Mouse (Mus musculus): ENCODE data around the gene Arhgef6. TPM values are rescaled to one million over a fixed set of nuclear protein-coding genes. Genes with fewer than 3 reads are reported as not detected.

Gene Arhgef6
- polyA plus RNA-seq, 1 experiment from 2014 or later = 3.9 TPM

DNA sequence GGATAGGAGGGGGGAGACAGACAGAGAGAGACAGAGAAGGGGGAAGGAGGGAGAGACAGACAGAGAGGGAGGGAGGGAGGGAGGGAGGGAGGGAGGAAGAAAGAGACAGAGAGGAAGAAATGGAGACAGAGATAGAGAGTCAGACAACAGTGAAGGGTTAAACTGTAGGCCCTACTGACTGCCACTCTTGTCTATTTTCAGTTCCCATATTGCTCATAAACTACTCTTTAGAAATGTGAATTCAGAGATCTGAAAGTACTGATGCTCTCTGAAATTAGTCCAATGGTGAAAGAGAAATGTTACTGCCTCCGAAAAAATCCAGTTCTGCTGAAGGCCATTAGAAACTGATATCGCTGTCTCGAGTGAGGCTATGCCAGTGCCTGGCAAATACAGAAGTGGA, 56.3 kb downstream of the Arhgef6 start:
- Histone ChIP-seq H3K9me3 (replicated peaks) (no peaks in the 10 kb centered on the region), H3K27me3 (ENCODE audit: low read depth, poor library complexity, severe bottlenecking) (no peaks in the 10 kb centered on the region), H3K4me3 (no peak overlapping the region), H3K36me3 (no peaks in the 10 kb centered on the region), H3K27ac (replicated peaks) (no peak overlapping the region), H3K4me1 (peaks cover 10% of the 10 kb centered on the region; the same call in 1 of the 2 replicates)
- DNase-seq (ENCODE audit: low spot score) = no peak
- 91% methylated on average over 3 of the region's 3 CpGs for WGBS

DNA sequence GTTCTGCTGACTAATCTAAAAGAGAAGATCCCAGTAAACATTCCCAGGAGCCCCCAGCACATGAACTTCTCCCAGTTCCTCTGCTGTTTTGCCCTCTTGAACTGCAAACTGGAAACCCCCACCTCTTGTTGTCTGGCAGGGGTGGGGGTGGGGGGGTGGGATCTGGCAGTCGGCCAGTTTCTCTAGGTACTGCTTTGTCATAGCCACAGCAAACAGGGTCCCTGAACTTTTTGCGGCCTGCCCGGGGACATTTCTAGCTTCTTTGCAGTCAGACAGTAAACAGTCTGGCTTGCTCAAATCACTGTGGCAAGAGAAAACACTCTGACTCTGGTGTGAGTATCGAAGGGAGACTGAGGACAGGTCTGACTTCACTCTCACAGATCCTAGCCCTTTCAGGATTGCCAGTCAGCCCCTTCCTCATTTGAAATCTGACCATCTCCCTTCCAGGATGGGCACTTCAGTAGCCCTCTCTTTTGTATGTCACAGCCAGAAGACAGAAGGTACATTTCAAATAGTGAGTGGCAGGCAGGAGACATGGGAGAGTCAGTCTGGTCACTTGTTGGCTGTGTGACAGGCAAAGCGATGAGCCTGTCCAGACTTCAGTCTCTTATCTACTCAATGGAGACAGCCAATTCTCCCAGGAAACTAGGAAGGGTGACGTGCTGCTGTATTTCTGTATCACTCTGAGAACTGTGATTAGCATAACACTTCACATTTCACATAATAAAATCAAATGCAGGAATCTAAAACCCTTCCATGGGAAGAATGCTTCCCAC, 60.8 kb downstream of the Arhgef6 start:
- Histone ChIP-seq H3K27ac (replicated peaks) (no peak overlapping the region), H3K4me3 (no peak overlapping the region), H3K4me1 (peaks cover 5% of the 10 kb centered on the region; the same call in 1 of the 2 replicates), H3K27me3 (ENCODE audit: low read depth, poor library complexity, severe bottlenecking) (no peaks in the 10 kb centered on the region), H3K36me3 (no peaks in the 10 kb centered on the region), H3K9me3 (replicated peaks) (no peaks in the 10 kb centered on the region)
- DNase-seq (ENCODE audit: low spot score) = no peak
- 63% methylated on average over 6 of the region's 6 CpGs for WGBS

DNA sequence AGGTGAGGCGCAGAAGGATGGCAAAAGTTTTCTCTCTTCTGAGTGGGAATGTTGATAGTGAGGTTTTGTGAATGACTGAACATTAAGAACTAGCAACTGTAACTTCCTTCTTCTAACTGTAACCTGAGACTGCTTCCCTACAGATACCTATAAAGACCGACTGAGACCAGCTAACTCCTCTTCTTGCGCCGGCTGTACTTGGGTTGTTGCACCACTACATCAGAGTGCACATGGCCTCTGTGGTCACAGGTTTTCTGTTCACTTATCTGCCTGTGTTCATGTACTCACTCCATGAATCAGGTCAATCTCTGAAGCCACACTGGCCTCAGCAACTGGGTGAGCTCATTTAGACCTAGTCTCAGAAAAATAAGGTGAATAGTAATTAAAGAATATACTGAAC, 75.0 kb downstream of the Arhgef6 start:
- Histone ChIP-seq H3K4me3 (no peak overlapping the region), H3K27ac (replicated peaks) (no peak overlapping the region), H3K9me3 (replicated peaks) (no peaks in the 10 kb centered on the region), H3K27me3 (ENCODE audit: low read depth, poor library complexity, severe bottlenecking) (no peaks in the 10 kb centered on the region), H3K4me1 (no peaks in the 10 kb centered on the region), H3K36me3 (no peaks in the 10 kb centered on the region)
- no peak for DNase-seq (ENCODE audit: low spot score)
- 80% methylated on average over 4 of the region's 4 CpGs for WGBS

DNA sequence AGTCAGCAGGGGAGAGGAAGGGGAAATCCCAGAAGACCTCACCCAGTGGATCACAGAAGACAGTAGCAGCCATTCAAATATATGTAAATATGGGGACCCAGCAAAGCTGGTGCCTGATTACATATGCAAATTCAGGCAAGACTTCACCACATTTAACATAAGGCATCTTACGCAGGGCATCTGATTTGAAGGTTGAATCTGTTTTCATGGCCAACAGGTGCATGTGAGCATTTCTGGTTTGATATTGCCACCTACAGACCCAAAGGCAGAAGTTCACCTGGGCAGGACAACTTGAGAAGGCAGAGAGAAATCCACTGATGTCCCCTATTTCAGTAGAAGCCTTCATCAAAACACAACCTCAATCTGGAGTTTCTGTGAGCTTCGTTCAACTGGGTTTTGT, 77.8 kb downstream of the Arhgef6 start:
- WGBS = 59% methylated on average over 2 of the region's 2 CpGs
- H3K36me3 ChIP-seq = no peaks in the 10 kb centered on the region
- H3K27ac ChIP-seq (replicated peaks) = no peak overlapping the region
- no peak for DNase-seq (ENCODE audit: low spot score)
- H3K4me1 ChIP-seq = no peaks in the 10 kb centered on the region
- H3K27me3 ChIP-seq (ENCODE audit: low read depth, poor library complexity, severe bottlenecking) = no peaks in the 10 kb centered on the region
- no peak overlapping the region for H3K4me3 ChIP-seq
- no peaks in the 10 kb centered on the region for H3K9me3 ChIP-seq (replicated peaks)

DNA sequence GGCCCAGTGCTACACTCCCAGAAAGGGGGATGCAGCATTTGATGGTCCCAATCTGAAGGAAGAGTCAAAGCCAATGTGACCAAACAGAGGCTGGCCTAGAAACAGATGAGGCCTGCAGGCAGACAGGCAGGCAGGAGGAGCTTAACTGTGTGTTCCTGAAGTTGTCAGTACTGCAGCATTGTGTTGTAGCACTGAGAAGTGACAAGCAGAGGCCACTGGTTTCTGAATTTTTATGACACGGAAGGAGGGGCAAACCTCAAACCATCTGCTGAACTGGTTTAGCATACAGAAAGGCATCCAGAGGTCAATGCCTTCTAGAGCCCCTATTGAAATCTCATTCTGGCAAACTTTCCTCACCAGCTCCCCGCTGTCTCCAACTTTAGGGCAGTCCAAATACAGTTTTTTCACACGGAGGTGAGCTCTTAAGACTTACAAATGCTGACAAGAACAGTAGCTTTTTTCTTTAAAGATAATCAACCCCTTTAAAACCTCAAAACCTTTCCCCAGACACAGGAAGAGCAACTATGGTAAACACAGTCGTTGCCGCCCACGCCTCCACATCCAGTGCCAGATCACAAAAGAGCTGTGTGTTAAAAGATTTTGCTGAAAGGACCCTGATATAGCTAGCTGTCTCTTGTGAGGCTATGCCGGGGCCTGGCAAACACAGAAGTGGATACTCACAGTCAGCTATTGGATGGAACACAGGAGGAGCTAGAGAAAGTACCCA, 85.0 kb downstream of the Arhgef6 start:
- H3K27ac ChIP-seq (replicated peaks) = no peak overlapping the region
- DNase-seq (ENCODE audit: low spot score) = no peak
- H3K36me3 ChIP-seq = no peaks in the 10 kb centered on the region
- no peaks in the 10 kb centered on the region for H3K4me1 ChIP-seq
- no peaks in the 10 kb centered on the region for H3K9me3 ChIP-seq (replicated peaks)
- no peaks in the 10 kb centered on the region for H3K27me3 ChIP-seq (ENCODE audit: low read depth, poor library complexity, severe bottlenecking)
- 83% methylated on average over 7 of the region's 7 CpGs for WGBS
- H3K4me3 ChIP-seq = no peak overlapping the region

DNA sequence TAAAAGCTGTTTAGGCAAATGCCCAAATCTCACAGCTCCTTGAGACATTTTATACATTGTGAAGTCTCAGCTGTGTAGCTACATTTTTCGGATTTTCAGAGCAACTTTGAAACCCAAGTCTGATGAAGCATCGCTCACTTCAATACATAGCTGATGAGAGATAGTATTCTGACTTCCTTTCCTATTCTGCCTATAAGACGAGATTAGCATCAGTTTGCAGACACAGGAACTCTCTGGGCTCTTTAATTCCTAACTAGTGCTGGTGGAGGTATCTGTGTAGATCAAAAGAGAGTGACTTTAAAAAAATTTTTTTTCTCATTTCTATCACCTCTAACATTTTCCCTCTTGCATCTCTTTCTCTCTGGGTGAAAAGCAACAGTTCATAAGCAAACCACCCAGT, 100.0 kb downstream of the Arhgef6 start:
- no peaks in the 10 kb centered on the region for H3K36me3 ChIP-seq
- H3K27me3 ChIP-seq (ENCODE audit: low read depth, poor library complexity, severe bottlenecking) = no peaks in the 10 kb centered on the region
- H3K4me1 ChIP-seq = no peaks in the 10 kb centered on the region
- no peak for DNase-seq (ENCODE audit: low spot score)
- H3K27ac ChIP-seq (replicated peaks) = no peak overlapping the region
- no peak overlapping the region for H3K4me3 ChIP-seq
- 76% methylated on average over 3 of the region's 3 CpGs for WGBS
- H3K9me3 ChIP-seq (replicated peaks) = no peaks in the 10 kb centered on the region

DNA sequence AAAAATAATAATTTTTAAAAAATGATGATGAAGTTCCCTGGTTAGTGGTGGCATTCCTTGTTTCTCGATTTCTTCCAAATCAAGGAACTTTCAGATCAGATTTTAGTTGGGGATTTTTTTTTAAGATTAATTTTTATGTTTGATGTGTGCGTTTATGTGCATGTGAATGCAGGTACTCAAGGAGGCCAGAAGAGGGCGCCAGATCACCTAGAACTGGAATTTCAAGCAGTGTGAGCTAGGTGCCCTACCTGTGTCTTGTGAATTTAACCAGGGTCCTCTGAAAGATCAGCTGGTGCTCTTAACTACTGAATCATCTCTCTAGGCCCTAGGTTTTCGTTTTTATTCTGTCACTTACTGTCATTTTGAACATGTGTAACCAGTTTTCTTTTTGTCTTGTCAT, 102.5 kb downstream of the Arhgef6 start:
- H3K4me3 ChIP-seq = no peak overlapping the region
- H3K27me3 ChIP-seq (ENCODE audit: low read depth, poor library complexity, severe bottlenecking) = no peaks in the 10 kb centered on the region
- 64% methylated on average over 4 of the region's 4 CpGs for WGBS
- no peaks in the 10 kb centered on the region for H3K4me1 ChIP-seq
- no peaks in the 10 kb centered on the region for H3K36me3 ChIP-seq
- DNase-seq (ENCODE audit: low spot score) = no peak
- H3K9me3 ChIP-seq (replicated peaks) = no peaks in the 10 kb centered on the region
- H3K27ac ChIP-seq (replicated peaks) = no peak overlapping the region

DNA sequence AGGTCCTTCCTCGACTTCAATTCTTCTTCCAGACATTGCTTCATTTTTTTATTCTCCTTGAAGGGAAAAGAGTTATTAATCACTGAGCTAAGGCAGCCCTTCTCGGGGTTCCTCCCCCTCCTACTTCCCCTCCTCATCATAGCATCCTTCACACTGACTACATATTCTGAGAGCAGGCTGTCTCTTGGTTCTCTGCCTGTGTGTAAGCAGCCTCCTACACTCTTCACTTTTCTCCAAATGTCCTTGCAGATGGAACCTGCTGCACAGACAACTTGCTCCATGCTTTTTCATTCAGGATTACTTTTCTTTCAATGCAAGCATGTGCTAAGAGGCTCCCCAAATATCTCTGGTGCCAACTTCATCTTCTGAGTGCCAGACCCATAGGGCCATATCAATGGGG, 104.9 kb downstream of the Arhgef6 start:
- no peak overlapping the region for H3K27ac ChIP-seq (replicated peaks)
- 87% methylated on average over 2 of the region's 2 CpGs for WGBS
- H3K9me3 ChIP-seq (replicated peaks) = no peaks in the 10 kb centered on the region
- no peak for DNase-seq (ENCODE audit: low spot score)
- H3K27me3 ChIP-seq (ENCODE audit: low read depth, poor library complexity, severe bottlenecking) = no peaks in the 10 kb centered on the region
- H3K36me3 ChIP-seq = no peaks in the 10 kb centered on the region
- no peak overlapping the region for H3K4me3 ChIP-seq
- no peaks in the 10 kb centered on the region for H3K4me1 ChIP-seq

DNA sequence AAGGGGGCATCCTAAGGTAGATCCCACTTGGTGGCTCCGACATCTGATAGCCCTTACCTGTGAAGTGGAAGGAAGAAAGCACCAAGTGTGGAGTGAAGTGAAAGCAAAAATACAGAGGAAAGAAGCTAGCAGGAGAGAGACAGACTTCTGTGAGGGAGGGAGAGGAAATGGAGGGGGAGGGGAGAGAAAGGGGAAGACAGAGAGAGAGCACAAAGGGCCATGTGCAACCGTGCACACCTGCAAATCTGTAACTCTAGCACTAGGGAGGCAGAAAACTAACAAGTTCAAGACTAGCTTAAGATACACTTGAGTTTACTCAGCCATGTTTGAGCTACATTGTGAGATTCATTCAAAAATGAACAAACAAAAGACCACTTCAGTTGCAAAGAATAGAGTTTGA, 110.4 kb downstream of the Arhgef6 start:
- Histone ChIP-seq H3K36me3 (no peaks in the 10 kb centered on the region), H3K4me1 (no peaks in the 10 kb centered on the region), H3K27me3 (ENCODE audit: low read depth, poor library complexity, severe bottlenecking) (no peaks in the 10 kb centered on the region), H3K9me3 (replicated peaks) (no peaks in the 10 kb centered on the region), H3K4me3 (no peak overlapping the region), H3K27ac (replicated peaks) (no peak overlapping the region)
- no peak for DNase-seq (ENCODE audit: low spot score)
- 72% methylated on average over 2 of the region's 2 CpGs for WGBS

DNA sequence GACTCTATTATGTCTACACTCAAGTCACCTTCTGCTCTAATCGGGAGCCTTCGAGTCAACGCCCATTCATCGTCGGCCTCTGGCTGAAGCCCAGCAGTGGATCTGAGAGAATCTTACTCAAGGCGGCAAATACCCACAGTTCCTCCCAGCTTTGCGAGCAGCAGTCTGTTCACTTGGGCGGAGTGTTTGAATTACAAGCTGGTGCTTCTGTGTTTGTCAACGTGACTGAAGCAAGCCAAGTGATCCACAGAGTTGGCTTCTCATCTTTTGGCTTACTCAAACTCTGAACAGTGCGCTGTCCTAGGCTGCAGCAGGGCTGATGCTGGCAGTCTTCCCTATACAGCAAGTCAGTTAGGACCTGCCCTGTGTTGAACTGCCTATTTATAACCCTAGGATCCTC, 115.2 kb downstream of the Arhgef6 start:
- WGBS = 89% methylated on average over 10 of the region's 10 CpGs
- Histone ChIP-seq H3K4me1 (no peaks in the 10 kb centered on the region), H3K9me3 (replicated peaks) (no peaks in the 10 kb centered on the region), H3K36me3 (no peaks in the 10 kb centered on the region), H3K27ac (replicated peaks) (no peak overlapping the region), H3K4me3 (no peak overlapping the region), H3K27me3 (ENCODE audit: low read depth, poor library complexity, severe bottlenecking) (no peaks in the 10 kb centered on the region)
- no peak for DNase-seq (ENCODE audit: low spot score)

DNA sequence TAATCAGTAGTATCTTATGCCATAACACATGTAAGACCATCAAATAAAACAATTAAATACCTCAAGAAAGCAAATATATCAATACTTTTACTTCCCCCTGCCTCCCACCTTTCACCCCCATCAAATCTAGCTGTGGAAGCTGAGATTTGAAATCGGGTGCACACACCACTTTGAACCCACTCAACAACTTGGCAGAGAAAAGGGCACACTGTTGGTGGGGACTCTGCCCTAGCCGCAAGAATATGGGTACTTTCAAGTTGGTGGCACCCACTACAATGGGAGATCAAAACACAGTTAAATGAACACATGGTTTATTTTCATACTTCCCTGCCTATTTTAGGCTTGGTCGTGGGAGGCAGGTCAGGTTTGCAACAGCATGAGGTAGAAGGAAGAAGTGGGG, 116.6 kb downstream of the Arhgef6 start:
- H3K27me3 ChIP-seq (ENCODE audit: low read depth, poor library complexity, severe bottlenecking) = no peaks in the 10 kb centered on the region
- H3K36me3 ChIP-seq = no peaks in the 10 kb centered on the region
- H3K9me3 ChIP-seq (replicated peaks) = no peaks in the 10 kb centered on the region
- 81% methylated on average over 3 of the region's 3 CpGs for WGBS
- no peak for DNase-seq (ENCODE audit: low spot score)
- no peak overlapping the region for H3K4me3 ChIP-seq
- H3K27ac ChIP-seq (replicated peaks) = no peak overlapping the region
- no peaks in the 10 kb centered on the region for H3K4me1 ChIP-seq

DNA sequence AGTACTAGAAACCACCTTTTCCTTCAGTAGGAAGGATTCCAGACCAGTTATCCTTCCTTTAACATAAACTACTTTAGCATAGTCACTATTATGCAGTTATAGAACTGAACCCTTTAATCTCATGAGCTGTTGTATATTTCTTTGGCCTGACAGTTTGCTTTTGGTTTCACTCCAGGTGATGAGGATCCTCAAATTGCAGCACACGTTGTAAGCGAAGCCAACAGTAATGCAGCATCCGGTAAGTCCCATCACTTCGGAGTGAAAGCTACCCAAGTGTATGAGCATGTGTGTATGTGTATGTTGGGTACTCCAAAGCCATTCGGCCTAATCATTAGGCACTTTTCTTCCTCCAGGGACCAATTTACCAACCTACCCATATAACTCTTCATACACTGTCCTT, 119.0 kb downstream of the Arhgef6 start:
- DNase-seq (ENCODE audit: low spot score) = no peak

DNA sequence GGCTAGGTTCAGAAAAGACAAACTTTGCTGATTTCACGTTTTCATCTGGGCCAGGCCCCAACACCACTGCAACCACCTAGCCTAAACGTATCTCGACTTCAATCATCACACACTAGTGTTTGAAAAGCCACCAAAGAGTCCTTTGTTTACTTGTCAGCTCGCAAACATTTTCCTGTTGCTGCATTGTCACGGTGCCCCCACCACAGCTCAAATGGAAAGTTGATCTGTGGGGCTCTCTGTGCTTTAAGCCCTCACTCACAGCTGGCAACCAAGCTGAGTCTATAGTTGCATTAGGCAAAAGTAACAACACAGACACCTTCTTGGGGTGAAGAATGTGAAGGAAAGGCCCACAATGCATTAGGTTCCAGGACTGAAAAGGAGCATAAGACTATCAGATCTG, 122.3 kb downstream of the Arhgef6 start:
- Histone ChIP-seq H3K9me3 (replicated peaks) (no peaks in the 10 kb centered on the region), H3K27ac (replicated peaks) (no peak overlapping the region), H3K36me3 (no peaks in the 10 kb centered on the region), H3K27me3 (ENCODE audit: low read depth, poor library complexity, severe bottlenecking) (no peaks in the 10 kb centered on the region), H3K4me3 (no peak overlapping the region), H3K4me1 (no peaks in the 10 kb centered on the region)
- WGBS = 71% methylated on average over 5 of the region's 5 CpGs
- DNase-seq (ENCODE audit: low spot score) = no peak

More for the DNA sequence above, 119.0 kb downstream of the Arhgef6 start:
- Histone ChIP-seq H3K27ac (replicated peaks) (no peak overlapping the region), H3K4me3 (no peak overlapping the region), H3K4me1 (no peaks in the 10 kb centered on the region), H3K36me3 (no peaks in the 10 kb centered on the region), H3K27me3 (ENCODE audit: low read depth, poor library complexity, severe bottlenecking) (no peaks in the 10 kb centered on the region), H3K9me3 (replicated peaks) (no peaks in the 10 kb centered on the region)
- 91% methylated on average over 5 of the region's 5 CpGs for WGBS

All from midbrain, embryonic 10.5 days (tissue).